Mouse (Mus musculus) neural tube, embryonic 10.5 days (tissue): ENCODE data around the gene 1700034I23Rik.
"Not testable (repeated sequence)": the region's sequence is repeated elsewhere in the genome, so short reads cannot be mapped to it uniquely, and the experiment has no call there.

Experiments
- DNase-seq: peaks from one replicate; pipeline ENCODE4 v3.0.0-alpha.2; 2017; ENCODE audit warnings: low spot score; ENCODE audit errors: extremely low spot score

The 1700034I23Rik gene

DNA sequence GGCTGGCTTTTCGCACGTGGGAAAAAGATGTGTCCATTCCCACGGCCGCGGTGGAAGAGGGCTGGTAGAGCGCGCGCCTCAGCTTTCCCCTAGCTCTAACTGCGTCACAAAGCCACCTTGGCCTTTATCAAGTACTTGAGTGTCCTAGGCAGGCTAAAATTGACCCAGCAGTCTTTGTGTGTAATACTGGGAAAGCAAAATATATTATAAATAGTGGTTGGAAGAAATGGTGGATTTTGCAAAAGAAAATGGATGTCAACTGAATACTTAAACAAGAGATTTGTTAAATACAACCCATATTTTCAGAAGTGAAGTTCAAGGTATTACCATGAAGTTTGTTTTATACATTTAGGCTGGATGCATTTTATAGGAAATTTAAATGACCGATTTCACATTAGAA lies at the start of gene 1700034I23Rik:
1700034I23Rik (minus strand) TSS at position 101 of the 400 bp plus-strand sequence.
- not testable (repeated sequence) for DNase-seq

DNA sequence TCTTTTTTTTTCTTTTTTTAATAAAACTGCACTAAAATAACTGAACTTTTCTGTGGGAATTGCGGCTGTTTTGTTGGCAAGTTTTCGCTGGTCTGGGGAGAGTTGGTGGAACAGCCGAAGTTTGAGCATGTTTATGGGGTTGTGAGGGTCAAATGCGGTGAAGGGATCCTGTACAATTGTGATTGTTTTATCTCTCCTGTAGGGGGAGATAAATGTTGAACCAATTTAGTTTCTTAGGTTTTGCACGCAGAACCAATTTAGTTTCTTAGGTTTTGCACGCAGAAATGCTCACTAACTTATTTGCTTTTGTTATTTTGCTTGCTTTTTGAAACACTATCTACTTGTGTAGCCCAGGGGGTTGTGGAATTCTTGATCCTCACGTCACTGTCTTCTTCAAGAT lies 49.0 kb upstream of the 1700034I23Rik start:
- DNase-seq: no peak

DNA sequence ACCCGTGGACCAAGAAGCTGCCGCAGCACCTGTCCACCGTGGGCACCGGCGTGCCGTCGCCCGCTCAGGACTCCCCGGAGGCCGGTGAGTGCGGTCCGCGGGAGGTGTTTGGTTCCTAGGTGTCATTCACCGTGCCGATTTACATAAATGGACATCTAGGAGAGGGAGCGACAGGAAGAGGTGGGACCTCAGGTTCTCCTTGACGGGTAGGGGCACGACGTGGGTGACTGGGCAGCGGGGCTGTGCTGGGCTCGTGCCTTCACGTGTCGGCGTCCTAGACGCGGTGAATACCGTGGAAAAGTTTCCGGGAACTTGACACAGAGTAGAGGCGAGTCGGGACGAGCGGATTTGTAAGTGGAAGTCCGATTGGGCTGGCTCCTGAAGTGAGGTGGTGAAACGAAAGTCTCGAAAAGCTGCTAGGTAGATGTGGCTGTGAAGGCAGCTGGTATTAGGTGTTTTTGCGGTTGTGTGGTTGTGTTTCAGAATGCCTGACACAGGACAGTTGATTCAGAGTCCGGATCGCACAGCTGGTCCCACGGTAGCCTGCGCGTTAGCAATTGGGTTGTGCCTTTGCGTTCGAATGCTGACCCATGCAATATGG lies 48.4 kb upstream of the 1700034I23Rik start:
- peak; percentile 73 for DNase-seq

DNA sequence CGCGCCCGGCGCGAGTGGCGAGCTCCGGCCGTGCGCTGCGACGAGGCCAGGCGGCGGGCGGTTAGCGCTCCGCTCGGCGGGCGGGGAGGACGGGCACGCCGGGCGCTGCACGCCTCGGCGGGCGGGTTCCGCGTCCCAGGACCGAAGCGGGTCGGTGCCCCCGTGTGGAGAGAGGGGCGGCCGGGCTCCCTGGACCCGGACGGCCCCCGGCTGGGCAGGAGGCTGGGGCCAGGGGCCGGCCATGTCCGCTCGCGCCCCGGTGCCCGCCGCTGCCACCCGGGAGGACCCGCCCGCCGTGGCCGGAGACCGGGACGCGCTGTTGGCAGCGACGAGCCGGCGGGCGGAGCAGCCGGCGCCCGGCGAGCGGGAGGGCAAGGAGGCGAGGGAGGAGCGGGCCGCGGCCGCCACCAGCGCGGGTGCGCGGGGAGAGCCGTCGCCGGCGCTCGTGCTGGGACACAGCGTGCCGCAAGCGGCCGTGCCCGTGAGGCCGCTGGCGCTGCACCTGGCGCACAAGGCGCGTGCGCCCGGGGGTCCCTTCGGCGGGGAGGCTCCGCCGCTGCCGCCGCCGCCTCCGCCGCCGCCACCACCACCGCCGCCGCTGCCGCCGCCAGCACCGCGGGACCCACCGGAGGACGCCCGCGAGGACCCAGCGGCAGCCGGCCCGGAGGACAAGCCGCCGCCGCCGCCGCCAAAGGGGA lies 47.7 kb upstream of the 1700034I23Rik start:
- DNase-seq: no peak

DNA sequence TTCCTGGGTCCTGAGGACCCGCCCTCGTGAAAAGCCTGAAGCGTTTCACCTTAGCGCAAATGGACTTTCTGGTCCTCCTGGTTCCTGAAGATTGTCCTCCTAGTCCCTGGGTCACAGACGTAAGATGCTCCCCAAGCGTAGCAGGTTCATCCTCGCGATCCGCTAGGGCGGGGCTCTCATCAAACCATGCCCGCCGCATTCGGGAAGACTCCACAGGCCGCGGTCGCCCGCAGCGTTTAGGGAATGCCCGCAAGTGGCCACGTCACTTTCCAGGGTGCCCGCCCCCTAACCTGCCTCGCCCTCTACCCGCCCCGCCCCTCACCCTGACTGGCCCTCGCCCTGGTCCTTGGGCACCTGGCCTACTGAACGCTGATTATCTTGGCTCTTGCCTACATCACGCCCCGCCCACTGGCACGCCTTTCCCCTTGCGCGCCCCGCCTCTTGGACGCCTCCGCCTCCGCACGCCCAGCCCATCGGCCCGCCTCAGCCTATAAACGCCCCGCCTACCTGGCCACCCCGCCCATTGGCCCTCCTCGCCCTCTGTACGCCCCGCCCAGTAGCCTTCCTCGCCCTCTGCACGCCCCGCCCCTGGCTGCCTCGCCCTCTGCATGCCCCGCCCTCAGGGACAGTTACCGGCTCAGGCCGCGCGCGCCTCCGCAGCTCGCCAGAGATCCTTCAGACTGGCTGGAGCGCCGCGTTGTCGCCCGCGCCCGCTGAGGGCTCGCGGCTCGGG lies 47.0 kb upstream of the 1700034I23Rik start, which contains the start of gene Larp1b:
Larp1b (plus strand) TSS at position 659 of the 733 bp plus-strand sequence.
- DNase-seq: peak; percentile 99

DNA sequence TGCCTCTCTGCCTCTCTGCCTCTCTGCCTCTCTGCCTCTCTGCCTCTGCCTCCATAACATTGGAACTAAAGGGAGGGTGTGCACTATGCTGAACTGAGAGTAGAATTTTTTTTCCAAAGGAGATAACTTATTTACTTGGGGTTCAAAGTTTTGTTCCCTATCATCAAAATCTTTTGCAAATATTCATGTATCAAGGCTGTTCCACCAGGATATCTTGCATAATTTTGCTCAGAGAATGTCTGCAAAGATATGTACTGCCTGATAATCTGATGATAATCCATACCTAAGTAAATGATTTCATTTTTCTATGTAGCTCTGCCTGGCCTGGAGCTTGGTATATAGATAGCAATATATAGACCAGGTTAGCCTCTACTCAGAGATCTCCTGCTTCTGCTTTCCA lies 36.7 kb upstream of the 1700034I23Rik start:
- no peak for DNase-seq

DNA sequence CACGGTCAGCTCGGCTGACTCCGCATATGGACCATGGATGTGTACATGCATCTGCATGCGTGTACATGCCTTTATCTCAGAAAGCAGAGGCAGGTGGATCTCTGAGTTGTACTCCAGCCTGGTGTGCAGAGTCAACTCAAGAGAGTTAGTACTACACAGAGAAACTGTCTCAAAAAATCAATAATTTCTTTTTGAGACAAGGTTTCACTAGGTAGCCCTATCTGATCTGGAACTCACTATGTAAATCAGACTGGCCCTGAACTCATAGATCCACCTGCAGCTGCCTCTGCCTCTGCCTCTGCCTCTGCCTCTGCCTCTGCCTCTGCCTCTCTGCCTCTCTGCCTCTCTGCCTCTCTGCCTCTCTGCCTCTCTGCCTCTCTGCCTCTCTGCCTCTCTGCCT lies 36.2 kb upstream of the 1700034I23Rik start:
- no peak for DNase-seq

DNA sequence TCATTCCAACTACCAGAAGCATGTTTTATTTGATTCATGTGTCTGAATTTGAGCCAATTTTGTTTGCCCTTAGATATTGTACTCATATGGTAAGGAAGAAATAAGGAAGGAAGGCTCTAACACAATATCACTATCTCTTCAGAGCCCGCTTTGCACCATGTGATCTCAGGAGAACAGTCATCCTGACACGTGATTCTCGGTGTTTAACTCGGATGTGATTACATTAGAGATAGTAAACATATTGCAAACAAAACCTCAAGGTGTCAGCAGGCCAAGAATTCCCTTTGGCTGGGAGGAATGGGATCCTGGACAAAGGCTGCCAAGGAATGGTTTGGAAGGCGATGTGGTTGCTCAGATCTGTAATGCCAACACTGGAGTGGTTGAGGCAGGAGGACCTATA lies 35.8 kb upstream of the 1700034I23Rik start:
- no peak for DNase-seq

DNA sequence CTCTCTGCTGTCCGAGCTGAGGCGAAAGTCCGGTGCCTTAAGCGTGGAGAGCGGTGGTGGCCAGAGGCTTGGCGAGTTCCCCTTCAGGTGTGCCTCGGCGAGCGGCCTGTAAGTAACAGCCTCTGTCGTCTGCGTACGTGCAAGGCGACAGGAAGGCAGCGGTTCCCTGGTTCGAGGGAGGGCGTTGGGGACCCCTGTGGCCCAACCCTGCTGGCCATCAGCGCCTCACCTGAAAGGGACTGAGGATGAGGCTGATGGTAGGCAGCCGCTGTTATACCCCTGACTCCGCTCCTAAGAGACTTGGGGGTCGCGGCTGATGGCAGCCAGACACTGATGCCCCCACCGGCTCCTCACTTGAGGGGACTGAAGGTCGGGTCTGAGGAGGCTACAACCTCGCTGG lies 8.0 kb downstream of the 1700034I23Rik start:
- DNase-seq: peak; percentile 41

DNA sequence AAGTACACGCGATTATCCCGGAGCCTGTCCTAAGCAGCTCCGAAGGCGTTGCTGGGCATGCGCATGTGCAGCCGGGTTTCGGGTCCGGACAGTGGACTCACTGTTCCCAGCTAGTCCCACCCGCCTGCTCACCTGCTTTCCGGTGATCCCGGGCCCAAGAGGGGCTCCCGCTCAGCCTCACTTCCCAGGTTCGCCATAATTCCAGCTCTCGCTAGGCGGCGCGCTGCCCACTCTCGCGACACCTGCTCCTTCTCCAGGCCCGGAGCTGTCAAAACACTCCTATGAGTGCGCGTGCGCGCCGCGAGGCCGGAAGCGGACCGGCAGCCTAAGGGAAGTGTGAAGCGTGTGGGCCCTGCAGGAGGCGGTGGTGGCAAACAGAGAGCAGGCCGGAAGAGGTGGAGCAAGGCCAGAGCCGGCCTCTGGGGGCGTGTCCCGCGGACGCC lies 8.5 kb downstream of the 1700034I23Rik start:
- DNase-seq: peak; percentile 99

DNA sequence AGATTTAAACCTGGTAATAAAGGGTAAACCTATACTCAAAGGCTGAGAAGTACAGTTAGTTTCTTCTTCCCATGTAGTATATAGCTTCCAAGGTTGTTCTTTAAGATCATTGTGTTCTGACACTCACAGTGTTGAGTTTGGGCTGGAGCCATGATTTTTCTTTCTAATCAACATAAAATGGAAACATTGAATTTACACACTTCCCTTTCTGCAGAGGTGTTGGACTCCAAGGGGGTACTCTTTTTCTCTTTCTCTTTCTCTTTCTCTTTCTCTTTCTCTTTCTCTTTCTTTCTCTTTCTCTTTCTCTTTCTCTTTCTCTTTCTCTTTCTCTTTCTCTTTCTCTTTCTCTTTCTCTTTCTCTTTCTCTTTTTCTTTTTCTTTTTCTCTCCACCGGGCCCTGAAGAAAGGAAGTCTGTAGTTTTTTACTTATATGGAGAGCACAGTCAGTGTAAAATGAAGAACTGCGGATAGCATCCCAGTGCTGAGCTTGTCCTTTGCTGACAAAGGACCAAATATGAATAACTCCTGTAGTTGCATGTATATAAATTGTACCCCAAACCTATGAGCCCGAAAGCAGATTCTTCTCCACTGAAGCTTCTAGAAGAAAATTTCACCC lies 49.1 kb downstream of the 1700034I23Rik start:
- not testable (repeated sequence) for DNase-seq
